Mouse (Mus musculus) left cerebral cortex, postnatal 36 days (tissue): Measurements from ENCODE around the gene Urb1. TPM values are rescaled to one million over a fixed set of nuclear protein-coding genes. Genes with fewer than 3 reads are reported as not detected.
A peak's percentile ranks its signal among the peaks of the same experiment; 100 is the strongest.
"Not testable (repeated sequence)": the region's sequence is repeated elsewhere in the genome, so short reads cannot be mapped to it uniquely, and the experiment has no call there.

Source experiments
- DNase-seq, 2 experiments: peaks; one replicate each; pipeline ENCODE4 v3.0.0; 2021 to 2022; ENCODE audit warnings: low spot score in 2 of 2, mixed read lengths in 1 of 2
- intact Hi-C: fragments of 180-260 bp; cut with DNase I; formaldehyde crosslinking; loops from one replicate; pipeline ENCODE4 v1.15.1; 2025
- total RNA-seq, 2 experiments: library from RNA; stranded (reverse); gene quantifications; 2 replicates each; pipeline ENCODE4 v1.2.3; 2021

The Urb1 gene
- total RNA-seq, 2 experiments from 2014 or later = 19.0 to 21.0 TPM

- intact Hi-C loops = no loop called here
- DNase-seq = no peak
These were observed 16.2 kb upstream of the Urb1 start, which contains the start of gene Eva1c for GRCm38 (mm10) chr16:90826457-90826856. TSS of gene Eva1c (plus strand) at chr16:90826719.

GRCm38 (mm10) chr16:90826041-90826440 lies 15.8 kb upstream of the Urb1 start:
- intact Hi-C loops = no loop called here
- DNase-seq = no peak

GRCm38 (mm10) chr16:90823986-90824385 lies 13.8 kb upstream of the Urb1 start:
- intact Hi-C loops, DNase-seq: not testable (repeated sequence)

GRCm38 (mm10) chr16:90822981-90823380 lies 12.8 kb upstream of the Urb1 start:
- intact Hi-C loops = no loop called here
- DNase-seq = no peak

- DNase-seq = no peak
- intact Hi-C loops = no loop called here
These were observed 12.2 kb upstream of the Urb1 start for GRCm38 (mm10) chr16:90822284-90822935.

GRCm38 (mm10) chr16:90821046-90821697 lies 11.0 kb upstream of the Urb1 start:
- intact Hi-C loops = no loop called here
- no peak for DNase-seq

GRCm38 (mm10) chr16:90820326-90820725 lies 10.1 kb upstream of the Urb1 start:
- DNase-seq = no peak
- intact Hi-C loops = no loop called here

- intact Hi-C loops = no loop called here
- no peak for DNase-seq
These were observed 1.9 kb upstream of the Urb1 start for GRCm38 (mm10) chr16:90812086-90812485.

- intact Hi-C loops = no loop called here
- no peak for DNase-seq
These were observed 573 bp upstream of the Urb1 start for GRCm38 (mm10) chr16:90810716-90811256.

- intact Hi-C loops = no loop called here
- no peak for DNase-seq
These were observed 5.7 kb downstream of the Urb1 start for GRCm38 (mm10) chr16:90804466-90804865.

GRCm38 (mm10) chr16:90801928-90802327 lies 8.3 kb downstream of the Urb1 start:
- DNase-seq = no peak
- intact Hi-C loops = no loop called here

GRCm38 (mm10) chr16:90801251-90801650 lies 9.0 kb downstream of the Urb1 start:
- intact Hi-C loops = no loop called here
- DNase-seq = peak; percentile 32 to 41

GRCm38 (mm10) chr16:90799840-90800239 lies 10.4 kb downstream of the Urb1 start:
- intact Hi-C loops = no loop called here

GRCm38 (mm10) chr16:90798848-90799247 lies 11.4 kb downstream of the Urb1 start:
- DNase-seq = no peak
- intact Hi-C loops = no loop called here

More at GRCm38 (mm10) chr16:90799840-90800239, 10.4 kb downstream of the Urb1 start:
- DNase-seq = no peak

- no peak for DNase-seq
- intact Hi-C loops = no loop called here
These were observed 11.8 kb downstream of the Urb1 start for GRCm38 (mm10) chr16:90798446-90798845.

- intact Hi-C loops = no loop called here
- no peak for DNase-seq
These were observed 15.5 kb downstream of the Urb1 start for GRCm38 (mm10) chr16:90794708-90795107.

- intact Hi-C loops = no loop called here
- no peak for DNase-seq
These were observed 17.7 kb downstream of the Urb1 start for GRCm38 (mm10) chr16:90792500-90792899.

GRCm38 (mm10) chr16:90792066-90792465 lies 18.1 kb downstream of the Urb1 start:
- no peak for DNase-seq

GRCm38 (mm10) chr16:90790946-90791345 lies 19.3 kb downstream of the Urb1 start:
- intact Hi-C loops = no loop called here
- DNase-seq = no peak

More at GRCm38 (mm10) chr16:90792066-90792465, 18.1 kb downstream of the Urb1 start:
- intact Hi-C loops = no loop called here

GRCm38 (mm10) chr16:90788580-90788979 lies 21.6 kb downstream of the Urb1 start:
- intact Hi-C loops = no loop called here
- no peak for DNase-seq

- intact Hi-C loops = no loop called here
- no peak for DNase-seq
These were observed 25.0 kb downstream of the Urb1 start for GRCm38 (mm10) chr16:90785257-90785656.
